Mouse (Mus musculus): ENCODE results near the gene Dync1i1.

Dync1i1 gene

DNA sequence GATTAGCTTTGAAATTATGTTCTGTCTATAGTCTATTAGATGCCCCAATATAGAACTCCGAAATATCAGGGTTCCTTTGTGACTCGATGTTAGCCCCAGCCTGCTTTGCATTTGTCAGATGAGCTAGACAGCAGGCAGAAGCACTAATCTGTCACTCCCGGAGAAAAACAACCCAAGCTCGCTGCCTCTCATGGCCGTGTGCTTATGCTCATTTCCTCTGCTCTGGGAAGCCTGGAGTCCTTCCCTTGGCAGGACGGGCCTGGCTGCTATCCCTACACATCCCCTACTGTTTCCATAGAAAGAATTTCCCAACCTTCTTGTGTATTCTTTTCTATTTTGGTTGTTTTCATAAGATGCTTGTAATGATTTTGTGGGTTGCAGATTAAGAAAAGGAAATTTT lies 130.1 kb downstream of the Dync1i1 start:
- no peak for DNase-seq (ENCODE audit: low spot score in 2 of 2)

- DNase-seq (ENCODE audit: low spot score in 2 of 2) = no peak
Observed at GRCm38 (mm10) chr6:5858371-5858770, 132.9 kb downstream of the Dync1i1 start.

GRCm38 (mm10) chr6:5858901-5859598 lies 133.6 kb downstream of the Dync1i1 start:
- DNase-seq (ENCODE audit: low spot score in 2 of 2) = no peak

- DNase-seq (ENCODE audit: low spot score in 2 of 2) = no peak
Observed at GRCm38 (mm10) chr6:5859630-5860029, 134.2 kb downstream of the Dync1i1 start.

DNA sequence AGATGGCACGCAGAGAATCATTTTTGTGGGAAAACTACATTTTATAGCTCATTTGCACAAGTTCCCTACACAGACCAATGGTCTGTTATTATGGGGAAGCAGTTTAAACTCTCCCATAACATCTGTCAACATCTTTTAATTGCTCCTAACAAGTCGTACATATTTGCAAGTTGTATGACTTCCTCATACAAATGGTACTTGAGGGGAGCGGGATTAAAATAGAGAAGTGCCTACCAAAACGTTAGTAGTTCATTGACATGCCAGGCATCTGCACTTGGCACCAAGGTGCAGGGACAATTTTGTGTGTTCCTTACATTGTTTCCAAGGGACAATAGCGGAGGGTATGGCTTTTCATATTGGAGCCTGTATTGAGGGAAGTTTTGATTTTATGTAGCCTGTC lies 140.7 kb downstream of the Dync1i1 start:
- DNase-seq (ENCODE audit: low spot score in 2 of 2) = no peak

- no peak for DNase-seq (ENCODE audit: low spot score in 2 of 2)
Observed at GRCm38 (mm10) chr6:5867221-5867620, 141.8 kb downstream of the Dync1i1 start.

DNA sequence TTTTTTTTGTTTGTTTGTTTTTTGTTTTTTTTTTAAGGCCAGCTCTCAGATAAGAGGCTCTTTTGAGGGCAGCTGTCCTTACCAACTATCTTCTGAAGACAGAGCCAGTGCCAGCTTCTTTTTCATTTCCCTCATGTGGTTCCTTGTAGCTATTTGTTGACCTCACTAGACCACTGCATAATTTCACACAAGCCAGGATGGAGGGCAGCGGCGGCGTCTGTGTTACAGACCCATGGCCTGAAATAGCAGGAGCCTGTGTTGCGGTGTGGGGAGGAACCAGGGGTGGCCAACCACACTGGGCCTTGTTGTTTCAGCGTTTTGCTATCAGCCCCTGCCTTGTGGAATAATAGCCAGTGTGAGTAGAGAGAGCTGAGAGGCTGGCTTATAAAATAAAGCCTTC lies 145.6 kb downstream of the Dync1i1 start:
- no peak for DNase-seq (ENCODE audit: low spot score in 2 of 2)

DNA sequence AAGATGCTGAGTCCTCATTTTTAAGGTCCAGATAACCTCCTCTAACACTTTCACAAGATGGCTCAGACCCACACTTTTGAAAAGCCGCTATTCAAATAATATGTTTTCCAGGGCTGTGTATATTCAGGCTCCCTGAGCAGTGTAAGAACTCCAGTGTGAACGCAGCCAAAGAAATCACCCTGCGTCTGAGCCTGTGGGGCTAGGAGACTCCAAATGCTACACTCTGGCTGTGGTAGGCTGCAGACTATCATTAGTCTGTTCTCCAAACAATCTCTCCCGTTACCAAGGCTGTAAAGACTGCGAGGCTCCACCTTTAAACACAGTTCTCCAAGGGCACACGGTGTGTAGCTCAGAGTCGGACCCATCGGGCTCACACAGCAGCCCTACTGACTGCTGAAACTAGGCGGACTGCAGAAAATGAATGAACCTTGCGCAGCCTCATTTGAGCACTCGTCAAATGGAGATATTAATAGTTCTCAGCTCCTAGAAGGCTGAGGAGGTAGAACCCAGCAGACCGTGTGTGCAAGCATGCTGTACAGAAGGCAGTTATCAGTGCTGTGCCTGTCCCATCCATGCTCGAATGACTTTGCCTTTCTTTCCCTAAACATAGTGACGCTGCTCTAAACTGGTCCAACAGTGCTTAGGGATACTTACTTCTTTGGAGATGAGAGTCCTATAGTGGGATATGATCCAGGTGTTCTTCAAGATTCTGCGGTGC lies 146.3 kb downstream of the Dync1i1 start:
- no peak for DNase-seq (ENCODE audit: low spot score in 2 of 2)

DNA sequence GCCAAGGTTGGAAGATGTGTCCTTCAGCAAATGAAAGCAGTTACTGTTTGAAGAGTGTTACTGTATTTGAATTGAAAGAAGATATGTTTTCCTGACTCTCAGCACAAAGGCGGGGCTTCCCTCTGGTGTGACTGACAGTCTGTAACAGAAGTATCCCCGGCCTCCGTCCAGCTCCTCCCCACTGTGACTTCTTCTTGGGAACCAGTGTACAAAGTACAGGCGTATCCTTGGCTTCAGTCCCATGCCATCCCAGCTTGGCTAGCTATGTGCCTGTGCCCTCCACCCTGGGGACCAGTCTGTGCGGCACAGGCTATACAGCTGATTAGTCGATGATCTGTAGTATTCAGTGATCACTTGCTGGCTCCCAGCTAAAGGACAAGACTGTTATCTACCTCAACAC lies 163.9 kb downstream of the Dync1i1 start:
- DNase-seq (ENCODE audit: low spot score in 2 of 2) = no peak

GRCm38 (mm10) chr6:5911295-5911694 lies 185.9 kb downstream of the Dync1i1 start:
- peak; percentile 22 to 50 for DNase-seq (ENCODE audit: low spot score in 2 of 2)

- DNase-seq (ENCODE audit: low spot score in 2 of 2) = no peak
Observed at GRCm38 (mm10) chr6:5915028-5915427, 189.6 kb downstream of the Dync1i1 start.

GRCm38 (mm10) chr6:5920670-5921069 lies 195.2 kb downstream of the Dync1i1 start:
- no peak for DNase-seq (ENCODE audit: low spot score in 2 of 2)

- DNase-seq (ENCODE audit: low spot score in 2 of 2) = no peak
Observed at GRCm38 (mm10) chr6:5922676-5923075, 197.2 kb downstream of the Dync1i1 start.

DNA sequence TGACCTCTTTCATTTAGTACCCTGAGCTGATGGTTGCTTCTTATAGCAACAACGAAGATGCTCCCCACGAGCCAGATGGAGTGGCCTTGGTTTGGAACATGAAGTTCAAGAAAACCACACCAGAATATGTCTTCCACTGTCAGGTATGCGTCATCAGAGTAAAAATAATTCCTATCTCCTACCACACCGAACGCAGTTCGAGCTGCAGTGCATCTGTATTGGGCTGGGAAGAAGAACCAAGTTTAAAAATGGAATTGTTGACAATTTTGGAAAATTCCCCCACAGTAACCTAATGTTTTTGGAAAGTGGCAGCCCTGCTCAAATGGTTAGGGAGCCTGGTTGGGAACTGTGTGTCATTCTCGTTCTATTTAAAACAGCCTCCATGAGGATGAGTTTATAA lies 197.7 kb downstream of the Dync1i1 start:
- no peak for DNase-seq (ENCODE audit: low spot score in 2 of 2)

DNA sequence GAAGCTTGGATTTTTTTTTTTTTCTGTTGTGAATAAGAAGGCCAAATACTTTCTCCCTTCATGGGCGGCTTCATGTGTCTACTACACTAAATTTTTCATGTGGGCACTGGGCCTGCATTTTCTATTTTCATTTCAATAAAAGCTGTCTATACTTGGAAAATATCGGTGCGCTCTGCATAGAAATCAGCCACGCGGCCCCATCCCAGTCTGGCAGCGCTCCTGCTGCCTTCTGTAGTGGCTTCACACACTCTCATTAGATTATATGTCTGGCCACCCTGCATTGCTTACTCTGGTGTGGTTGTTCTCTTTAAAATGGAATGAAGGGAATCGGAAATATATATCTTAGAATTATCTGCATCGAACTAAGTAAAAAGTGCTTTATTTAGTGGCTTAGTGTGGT lies 204.7 kb downstream of the Dync1i1 start:
- peak; percentile 11 for DNase-seq (ENCODE audit: low spot score in 2 of 2)

GRCm38 (mm10) chr6:5935587-5936353 lies 210.3 kb downstream of the Dync1i1 start:
- DNase-seq (ENCODE audit: low spot score in 2 of 2) = no peak

DNA sequence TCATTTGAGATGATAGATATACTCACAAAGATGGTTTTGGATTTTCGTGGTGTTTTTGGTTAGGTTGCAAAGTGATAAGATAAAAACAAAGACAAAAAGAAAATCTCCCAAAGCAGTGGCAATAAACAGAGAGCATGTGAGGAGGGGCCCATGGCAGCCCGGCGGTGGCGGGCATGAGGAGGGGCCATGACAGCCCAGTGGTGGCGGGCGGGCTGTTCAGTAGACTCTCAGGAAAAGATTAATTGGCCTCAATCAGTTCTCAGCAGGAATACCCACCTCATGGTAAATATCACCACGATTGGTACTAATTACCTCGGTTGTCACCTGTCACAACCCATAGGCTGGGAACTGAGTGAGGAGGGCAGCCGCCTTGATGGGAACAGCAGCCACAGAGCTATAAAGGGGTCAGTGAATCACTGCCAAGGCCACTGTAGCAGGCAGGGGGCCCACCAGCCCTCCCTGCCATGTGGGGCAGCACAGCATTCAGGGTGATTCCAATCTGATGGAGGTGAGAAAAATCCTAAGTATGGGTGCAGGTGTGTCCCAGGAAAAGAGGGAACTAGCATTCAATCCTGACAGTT lies 224.5 kb downstream of the Dync1i1 start:
- no peak for DNase-seq (ENCODE audit: low spot score in 2 of 2)

DNA sequence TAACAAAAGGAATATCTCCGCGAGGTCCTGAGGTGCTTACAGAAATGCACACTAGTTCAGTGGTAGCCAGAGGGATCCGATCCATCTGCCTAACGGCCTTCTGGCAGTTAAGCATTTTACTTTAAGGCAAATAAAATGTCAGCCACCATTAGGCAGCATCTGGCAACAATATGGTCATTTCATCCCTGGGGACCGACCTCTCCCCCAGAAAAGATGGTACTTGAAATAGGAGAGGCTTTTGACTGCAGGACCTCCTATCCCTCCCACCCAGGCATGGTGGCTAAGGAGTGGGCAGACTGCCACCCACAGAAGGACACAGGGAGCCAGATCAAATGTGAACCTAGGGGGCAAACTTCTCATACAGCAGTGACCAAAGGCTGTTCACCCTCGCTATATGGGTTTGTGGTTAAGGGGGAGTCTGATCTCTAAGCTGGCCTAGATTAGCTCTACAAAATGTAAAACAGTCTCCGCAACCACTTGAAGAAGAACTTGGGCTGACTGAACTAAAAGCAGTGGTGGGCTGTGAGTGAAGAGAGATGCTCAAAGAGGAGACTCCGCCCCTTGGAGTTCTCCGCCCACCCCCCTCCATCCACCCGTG lies 231.0 kb downstream of the Dync1i1 start:
- DNase-seq (ENCODE audit: low spot score in 2 of 2) = no peak

GRCm38 (mm10) chr6:5960728-5961127 lies 235.3 kb downstream of the Dync1i1 start:
- no peak for DNase-seq (ENCODE audit: low spot score in 2 of 2)

DNA sequence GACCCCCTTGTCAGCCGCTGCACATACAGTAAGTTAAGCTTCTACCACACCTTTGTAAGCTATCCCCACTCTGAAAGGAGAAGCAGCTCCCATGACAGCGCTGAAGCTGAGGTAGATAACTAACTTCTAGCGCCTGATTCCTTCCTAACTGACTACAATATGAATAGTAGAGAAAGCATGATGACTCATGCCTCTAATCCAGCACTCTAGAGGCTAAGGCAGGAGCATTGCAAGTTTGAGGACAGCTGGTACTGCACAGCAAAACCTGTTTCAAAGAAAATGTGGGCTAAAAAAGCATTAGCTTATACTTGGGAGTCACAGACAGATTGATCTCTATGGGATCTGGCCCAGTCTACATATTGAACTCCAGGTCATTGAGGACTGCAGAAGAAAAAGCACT lies 236.5 kb downstream of the Dync1i1 start:
- DNase-seq (ENCODE audit: low spot score in 2 of 2) = no peak

DNA sequence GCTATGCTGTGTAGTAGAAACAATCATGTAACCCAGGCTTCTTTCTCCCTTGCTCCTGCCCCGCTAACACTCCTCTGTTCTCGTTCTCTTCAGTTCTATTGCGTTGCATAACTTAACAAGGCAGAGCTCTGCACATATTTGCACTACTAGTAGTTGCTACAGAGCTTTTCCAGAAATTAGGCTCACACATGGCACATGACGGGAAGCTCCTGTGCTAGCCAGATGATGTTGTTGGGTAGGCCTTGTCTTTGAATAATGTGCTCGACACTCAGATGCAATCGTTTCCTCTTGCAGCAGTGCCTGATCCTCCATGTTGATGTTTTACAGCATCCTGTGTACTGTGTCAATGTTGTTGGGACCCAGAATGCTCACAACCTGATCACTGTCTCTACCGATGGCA lies 240.9 kb downstream of the Dync1i1 start:
- DNase-seq (ENCODE audit: low spot score in 2 of 2) = no peak
